19 mouse cellular contexts compared by ENCODE assay signal in genomic region chr8:125299248-125299647, GRCm38 (mm10).
A peak's percentile ranks its signal among the peaks of the same experiment; 100 is the strongest.
DNase-seq lines count a peak whose midpoint lies in the region; ATAC-seq and TF ChIP-seq lines count a peak whose summit lies in the region.
"Had no signal": no experiment of that assay in that cellular context is flagged by ENCODE, and none has a peak within 500 bp of the region (broad histone marks: within the 10 kb centered on the region; RNA-seq: fewer than 3 reads in every experiment).

No protein-coding gene starts in this region.

- TF ChIP-seq POLR2A in lung, adult 2 months (IDR thresholded peaks at IDR 0.05; ENCODE audit: borderline replicate concordance, extremely low read depth, low read depth, low read length), result no peak
- no peak for TF ChIP-seq POLR2A in limb, embryonic 14.5 days (IDR thresholded peaks at IDR 0.05; ENCODE audit: borderline replicate concordance, extremely low read depth, insufficient read depth, insufficient read length)
- TF ChIP-seq POLR2A in cerebellum, adult 2 months (IDR thresholded peaks at IDR 0.05; ENCODE audit: borderline replicate concordance, insufficient read depth, low read length), result no peak

- no peak for ATAC-seq in kidney, postnatal 0 days (replicated peaks; ENCODE audit: low FRiP score, low read depth)
- ATAC-seq in lung, postnatal 0 days, result no peak
- no peak for ATAC-seq in limb, embryonic 14.5 days (ENCODE audit: low FRiP score, low read depth)
- ATAC-seq: Patski had no signal

- no peaks in the 10 kb centered on the region; the same call in 1 of the 2 replicates for H3K4me1 ChIP-seq in kidney, postnatal 0 days (replicated peaks; ENCODE audit: insufficient read depth, low read length)
- no peaks in the 10 kb centered on the region; the same call in 1 of the 2 replicates for H3K4me1 ChIP-seq in lung, postnatal 0 days (ENCODE audit: insufficient read depth, low read depth, low read length)
- no peaks in the 10 kb centered on the region; the same call in 1 of the 2 replicates for H3K4me1 ChIP-seq in lung, adult 2 months (ENCODE audit: control insufficient read depth, insufficient read depth, low read length)
- H3K4me1 ChIP-seq in limb, embryonic 14.5 days (ENCODE audit: control insufficient read depth, insufficient read depth, low read length), result peaks cover 8% of the 10 kb centered on the region; the same call in 1 of the 2 replicates
- no peaks in the 10 kb centered on the region for H3K4me1 ChIP-seq in cerebellum, adult 2 months (ENCODE audit: control insufficient read depth, insufficient read depth, low read length)
- H3K4me1 ChIP-seq: liver, embryonic 15.5 days had no signal

- no peak for TF ChIP-seq EP300 in lung, postnatal 0 days (IDR thresholded peaks at IDR 0.05)

- no peaks in the 10 kb centered on the region for H3K27me3 ChIP-seq in kidney, postnatal 0 days (ENCODE audit: insufficient read depth, low read length)
- no peaks in the 10 kb centered on the region for H3K27me3 ChIP-seq in lung, postnatal 0 days (replicated peaks; ENCODE audit: insufficient read depth, low read length)
- H3K27me3 ChIP-seq in limb, embryonic 14.5 days (ENCODE audit: control insufficient read depth, insufficient read depth, low read length), result no peaks in the 10 kb centered on the region
- H3K27me3 ChIP-seq in cerebellum, adult 2 months (ENCODE audit: control insufficient read depth, insufficient read depth, low read length), result no peaks in the 10 kb centered on the region
- H3K27me3 ChIP-seq: heart, embryonic 12.5 days; limb, embryonic 12.5 days; liver, embryonic 15.5 days; Patski had no signal

- no peaks in the 10 kb centered on the region for H3K9me3 ChIP-seq in kidney, postnatal 0 days (replicated peaks; ENCODE audit: low read length)
- no peaks in the 10 kb centered on the region for H3K9me3 ChIP-seq in lung, postnatal 0 days (ENCODE audit: low read length)
- H3K9me3 ChIP-seq in limb, embryonic 14.5 days (ENCODE audit: control insufficient read depth, low read length), result no peaks in the 10 kb centered on the region
- H3K9me3 ChIP-seq: heart, embryonic 12.5 days; hindbrain, embryonic 13.5 days; limb, embryonic 12.5 days; liver, embryonic 15.5 days had no signal

- H3K4me3 ChIP-seq in kidney, postnatal 0 days (replicated peaks; ENCODE audit: low read depth, low read length), result no peak overlapping the region
- no peak overlapping the region for H3K4me3 ChIP-seq in lung, postnatal 0 days (ENCODE audit: low read depth, low read length)
- no peak overlapping the region for H3K4me3 ChIP-seq in lung, adult 2 months (replicated peaks; ENCODE audit: extremely low read depth, low read depth, low read length)
- no peak overlapping the region for H3K4me3 ChIP-seq in limb, embryonic 14.5 days (replicated peaks; ENCODE audit: low read length)
- H3K4me3 ChIP-seq in cerebellum, adult 2 months (replicated peaks; ENCODE audit: insufficient read depth, low read depth, low read length), result no peak overlapping the region
- H3K4me3 ChIP-seq: heart, embryonic 12.5 days; hindbrain, embryonic 13.5 days; limb, embryonic 12.5 days; liver, embryonic 15.5 days had no signal

- H3K27ac ChIP-seq in kidney, postnatal 0 days, result no peak overlapping the region
- no peak overlapping the region for H3K27ac ChIP-seq in lung, postnatal 0 days (ENCODE audit: low read length)
- no peak overlapping the region for H3K27ac ChIP-seq in limb, embryonic 14.5 days (replicated peaks; ENCODE audit: low read depth, low read length)
- H3K27ac ChIP-seq in cerebellum, adult 2 months (ENCODE audit: insufficient read depth, low read length), result no peak overlapping the region
- H3K27ac ChIP-seq: hindbrain, embryonic 13.5 days; limb, embryonic 12.5 days; liver, embryonic 15.5 days had no signal

- no peak overlapping the region for H3K4me2 ChIP-seq in kidney, postnatal 0 days (ENCODE audit: low read length)
- H3K4me2 ChIP-seq in lung, postnatal 0 days (replicated peaks; ENCODE audit: low read depth, low read length), result no peak overlapping the region
- H3K4me2 ChIP-seq in limb, embryonic 14.5 days (replicated peaks; ENCODE audit: low read depth, low read length, severe bottlenecking), result no peak overlapping the region
- H3K4me2 ChIP-seq: heart, embryonic 12.5 days; hindbrain, embryonic 13.5 days; limb, embryonic 12.5 days; liver, embryonic 15.5 days had no signal

- no peak for TF ChIP-seq CTCF in kidney, postnatal 0 days (IDR thresholded peaks at IDR 0.05; ENCODE audit: low read depth)
- TF ChIP-seq CTCF in lung, postnatal 0 days (IDR thresholded peaks at IDR 0.05), result no peak
- TF ChIP-seq CTCF in lung, adult 2 months (IDR thresholded peaks at IDR 0.05; ENCODE audit: insufficient read depth, low read length), result no peak
- no peak for TF ChIP-seq CTCF in cerebellum, adult 2 months (IDR thresholded peaks at IDR 0.05; ENCODE audit: borderline replicate concordance, insufficient read depth, low read depth, low read length)

- H3K9ac ChIP-seq in kidney, postnatal 0 days (ENCODE audit: low read depth, low read length), result no peak overlapping the region
- no peak overlapping the region for H3K9ac ChIP-seq in lung, postnatal 0 days (replicated peaks; ENCODE audit: low read depth)
- no peak overlapping the region for H3K9ac ChIP-seq in limb, embryonic 14.5 days (ENCODE audit: low read depth, low read length, severe bottlenecking)
- H3K9ac ChIP-seq: heart, embryonic 12.5 days; hindbrain, embryonic 13.5 days; limb, embryonic 12.5 days; liver, embryonic 15.5 days had no signal

- no peaks in the 10 kb centered on the region for H3K36me3 ChIP-seq in kidney, postnatal 0 days (ENCODE audit: insufficient read depth, low read length)
- H3K36me3 ChIP-seq in lung, postnatal 0 days (ENCODE audit: insufficient read depth, low read length), result no peaks in the 10 kb centered on the region
- H3K36me3 ChIP-seq in limb, embryonic 14.5 days (ENCODE audit: control insufficient read depth, insufficient read depth, low read length), result no peaks in the 10 kb centered on the region
- H3K36me3 ChIP-seq: heart, embryonic 12.5 days; hindbrain, embryonic 13.5 days; limb, embryonic 12.5 days; liver, embryonic 15.5 days had no signal

- WGBS in kidney, postnatal 0 days, result 18% methylated on average over 4 of the region's 4 CpGs
- 4% methylated on average over 4 of the region's 4 CpGs for WGBS in lung, postnatal 0 days
- WGBS in lung, adult 2 months, result 31% methylated on average over 4 of the region's 4 CpGs
- 12% methylated on average over 4 of the region's 4 CpGs for WGBS in limb, embryonic 14.5 days
- 57% methylated on average over 4 of the region's 4 CpGs for WGBS in cerebellum, adult 2 months

- peak; percentile 51 for DNase-seq in kidney, postnatal 0 days (ENCODE audit: low spot score)
- no peak for DNase-seq in kidney, adult 11 months
- peak; percentile 59 for DNase-seq in lung, postnatal 0 days (ENCODE audit: low spot score)
- no peak for DNase-seq in lung, adult 2 months
- DNase-seq in limb, embryonic 14.5 days (ENCODE audit: low spot score), result peak; percentile 68
- DNase-seq in adrenal gland, adult 18-20 months (ENCODE audit: low spot score in 2 of 2), result no peak
- no peak for DNase-seq in cerebellum, adult 2 months
- DNase-seq: adrenal gland, postnatal 14 days; cerebellum, adult 11-12 months; cerebellum, postnatal 25 days; embryo, embryonic 11 days; heart, postnatal 14 days; right cerebral cortex, postnatal 14 days; spleen, adult 18-20 months had no signal

Comparison
In these comparisons a context has a peak if more than half of its experiments do, and no peak if none do; other contexts are left out.
1. DNase-seq: peak in kidney, postnatal 0 days (single experiment), lung, postnatal 0 days (single experiment) and limb, embryonic 14.5 days (single experiment); none in kidney, adult 11 months (single experiment), lung, adult 2 months (single experiment), adrenal gland, adult 18-20 months (0 of 2) and cerebellum, adult 2 months (0 of 2).